Mouse (Mus musculus) urinary bladder, postnatal 36 days (tissue): ENCODE results near the gene Fbxo47.
A peak's percentile ranks its signal among the peaks of the same experiment; 100 is the strongest.

Experiments
- DNase-seq, 2 experiments: peaks; one replicate each; pipeline ENCODE4 v3.0.0; 2022; ENCODE audit warnings: low spot score in 2 of 2, mixed read lengths in 1 of 2

Gene Fbxo47

GRCm38 (mm10) chr11:97830501-97830900 is 53.5 kb downstream of the Fbxo47 start:
- no peak for DNase-seq

- DNase-seq, result no peak
Measured at GRCm38 (mm10) chr11:97829913-97830476, 54.0 kb downstream of the Fbxo47 start.

- no peak for DNase-seq
Measured at GRCm38 (mm10) chr11:97829365-97829764, 54.6 kb downstream of the Fbxo47 start.

- no peak for DNase-seq
Measured at GRCm38 (mm10) chr11:97827654-97828053, 56.3 kb downstream of the Fbxo47 start.

- no peak for DNase-seq
Measured at GRCm38 (mm10) chr11:97826414-97826813, 57.5 kb downstream of the Fbxo47 start.

GRCm38 (mm10) chr11:97825971-97826370 is 58.0 kb downstream of the Fbxo47 start:
- DNase-seq, result no peak

GRCm38 (mm10) chr11:97825295-97825694 is 58.7 kb downstream of the Fbxo47 start:
- no peak for DNase-seq

- DNase-seq, result no peak
Measured at GRCm38 (mm10) chr11:97824895-97825294, 59.1 kb downstream of the Fbxo47 start.

GRCm38 (mm10) chr11:97824168-97824567 is 59.8 kb downstream of the Fbxo47 start:
- no peak for DNase-seq

- DNase-seq, result no peak
Measured at GRCm38 (mm10) chr11:97822840-97823603, 60.9 kb downstream of the Fbxo47 start.

GRCm38 (mm10) chr11:97821401-97822064 is 62.4 kb downstream of the Fbxo47 start:
- DNase-seq, result no peak

GRCm38 (mm10) chr11:97820840-97821239 is 63.1 kb downstream of the Fbxo47 start:
- DNase-seq, result peak in 1 of 2 experiments; percentile 84

- DNase-seq, result no peak
Measured at GRCm38 (mm10) chr11:97819923-97820322, 64.0 kb downstream of the Fbxo47 start.

- DNase-seq, result no peak
Measured at GRCm38 (mm10) chr11:97819102-97819501, 64.9 kb downstream of the Fbxo47 start.

GRCm38 (mm10) chr11:97818571-97818970 is 65.4 kb downstream of the Fbxo47 start:
- peak in 1 of 2 experiments; percentile 59 for DNase-seq

GRCm38 (mm10) chr11:97818003-97818402 is 66.0 kb downstream of the Fbxo47 start:
- no peak for DNase-seq

- DNase-seq, result no peak
Measured at GRCm38 (mm10) chr11:97817379-97817778, 66.6 kb downstream of the Fbxo47 start.

GRCm38 (mm10) chr11:97816916-97817315 is 67.0 kb downstream of the Fbxo47 start:
- DNase-seq, result no peak

- no peak for DNase-seq
Measured at GRCm38 (mm10) chr11:97816176-97816575, 67.8 kb downstream of the Fbxo47 start.

- no peak for DNase-seq
Measured at GRCm38 (mm10) chr11:97815736-97816135, 68.2 kb downstream of the Fbxo47 start.

- DNase-seq, result no peak
Measured at GRCm38 (mm10) chr11:97813746-97814515, 70.0 kb downstream of the Fbxo47 start.

GRCm38 (mm10) chr11:97813085-97813484 is 70.9 kb downstream of the Fbxo47 start:
- DNase-seq, result no peak
